Mouse (Mus musculus): ENCODE measurements around the gene Fam216b. TPM values are rescaled to one million over a fixed set of nuclear protein-coding genes. Genes with fewer than 3 reads are reported as not detected.

The Fam216b gene
- not detected in 2 replicates for polyA plus RNA-seq (2011; ENCODE audit: insufficient read length, low read depth, missing spikeins)

GRCm38 (mm10) chr14:78088907-78089306 lies at the start of gene Fam216b:
Fam216b (minus strand) TSS chr14:78089007.
- Histone ChIP-seq H3K4me1 (ENCODE audit: control insufficient read depth, insufficient read depth, low read length) (no peaks in the 10 kb centered on the region), H3K27ac (ENCODE audit: insufficient read depth, low read length) (no peak within 1 kb of the TSS), H3K4me3 (ENCODE audit: insufficient read depth, low read length) (no peak within 1 kb of the TSS)
- TF ChIP-seq POLR2A (IDR thresholded peaks at IDR 0.05; ENCODE audit: low read depth, low read length), result no peak
- no peak for TF ChIP-seq CTCF (IDR thresholded peaks at IDR 0.05; ENCODE audit: borderline replicate concordance, insufficient read depth, low read length)

- Histone ChIP-seq H3K4me1 (ENCODE audit: control insufficient read depth, insufficient read depth, low read length) (no peaks in the 10 kb centered on the region), H3K27ac (ENCODE audit: insufficient read depth, low read length) (no peak overlapping the region), H3K4me3 (ENCODE audit: insufficient read depth, low read length) (no peak overlapping the region)
- TF ChIP-seq CTCF (IDR thresholded peaks at IDR 0.05; ENCODE audit: borderline replicate concordance, insufficient read depth, low read length), result no peak
- TF ChIP-seq POLR2A (IDR thresholded peaks at IDR 0.05; ENCODE audit: low read depth, low read length), result no peak
Measured at GRCm38 (mm10) chr14:78132368-78133052, 43.7 kb upstream of the Fam216b start.

- H3K4me1 ChIP-seq (ENCODE audit: control insufficient read depth, insufficient read depth, low read length), result no peaks in the 10 kb centered on the region
- H3K4me3 ChIP-seq (ENCODE audit: insufficient read depth, low read length), result no peak overlapping the region
- no peak for TF ChIP-seq POLR2A (IDR thresholded peaks at IDR 0.05; ENCODE audit: low read depth, low read length)
- no peak for TF ChIP-seq CTCF (IDR thresholded peaks at IDR 0.05; ENCODE audit: borderline replicate concordance, insufficient read depth, low read length)
- no peak overlapping the region for H3K27ac ChIP-seq (ENCODE audit: insufficient read depth, low read length)
Measured at GRCm38 (mm10) chr14:78126670-78127069, 37.9 kb upstream of the Fam216b start.

- no peaks in the 10 kb centered on the region for H3K4me1 ChIP-seq (ENCODE audit: control insufficient read depth, insufficient read depth, low read length)
- no peak overlapping the region for H3K27ac ChIP-seq (ENCODE audit: insufficient read depth, low read length)
- TF ChIP-seq POLR2A (IDR thresholded peaks at IDR 0.05; ENCODE audit: low read depth, low read length), result no peak
- no peak for TF ChIP-seq CTCF (IDR thresholded peaks at IDR 0.05; ENCODE audit: borderline replicate concordance, insufficient read depth, low read length)
- H3K4me3 ChIP-seq (ENCODE audit: insufficient read depth, low read length), result no peak overlapping the region
Measured at GRCm38 (mm10) chr14:78120286-78120685, 31.5 kb upstream of the Fam216b start.

GRCm38 (mm10) chr14:78119449-78120200 lies 30.8 kb upstream of the Fam216b start:
- no peak overlapping the region for H3K4me3 ChIP-seq (ENCODE audit: insufficient read depth, low read length)
- H3K27ac ChIP-seq (ENCODE audit: insufficient read depth, low read length), result no peak overlapping the region
- no peaks in the 10 kb centered on the region for H3K4me1 ChIP-seq (ENCODE audit: control insufficient read depth, insufficient read depth, low read length)
- no peak for TF ChIP-seq CTCF (IDR thresholded peaks at IDR 0.05; ENCODE audit: borderline replicate concordance, insufficient read depth, low read length)
- TF ChIP-seq POLR2A (IDR thresholded peaks at IDR 0.05; ENCODE audit: low read depth, low read length), result no peak

- Histone ChIP-seq H3K4me1 (ENCODE audit: control insufficient read depth, insufficient read depth, low read length) (no peaks in the 10 kb centered on the region), H3K4me3 (ENCODE audit: insufficient read depth, low read length) (no peak overlapping the region), H3K27ac (ENCODE audit: insufficient read depth, low read length) (no peak overlapping the region)
- TF ChIP-seq POLR2A (IDR thresholded peaks at IDR 0.05; ENCODE audit: low read depth, low read length) (no peak), CTCF (IDR thresholded peaks at IDR 0.05; ENCODE audit: borderline replicate concordance, insufficient read depth, low read length) (no peak)
Measured at GRCm38 (mm10) chr14:78117671-78118070, 28.9 kb upstream of the Fam216b start.

GRCm38 (mm10) chr14:78117268-78117667 lies 28.5 kb upstream of the Fam216b start:
- no peak overlapping the region for H3K27ac ChIP-seq (ENCODE audit: insufficient read depth, low read length)
- no peak overlapping the region for H3K4me3 ChIP-seq (ENCODE audit: insufficient read depth, low read length)
- TF ChIP-seq POLR2A (IDR thresholded peaks at IDR 0.05; ENCODE audit: low read depth, low read length) (no peak), CTCF (IDR thresholded peaks at IDR 0.05; ENCODE audit: borderline replicate concordance, insufficient read depth, low read length) (no peak)
- no peaks in the 10 kb centered on the region for H3K4me1 ChIP-seq (ENCODE audit: control insufficient read depth, insufficient read depth, low read length)

GRCm38 (mm10) chr14:78112466-78112865 lies 23.7 kb upstream of the Fam216b start:
- TF ChIP-seq CTCF (IDR thresholded peaks at IDR 0.05; ENCODE audit: borderline replicate concordance, insufficient read depth, low read length) (no peak), POLR2A (IDR thresholded peaks at IDR 0.05; ENCODE audit: low read depth, low read length) (no peak)
- peaks cover 3% of the 10 kb centered on the region; the same call in 1 of the 2 replicates for H3K4me1 ChIP-seq (ENCODE audit: control insufficient read depth, insufficient read depth, low read length)
- H3K27ac ChIP-seq (ENCODE audit: insufficient read depth, low read length), result no peak overlapping the region

GRCm38 (mm10) chr14:78110871-78111270 lies 22.1 kb upstream of the Fam216b start:
- Histone ChIP-seq H3K4me3 (ENCODE audit: insufficient read depth, low read length) (no peak overlapping the region), H3K27ac (ENCODE audit: insufficient read depth, low read length) (no peak overlapping the region), H3K4me1 (ENCODE audit: control insufficient read depth, insufficient read depth, low read length) (peaks cover 3% of the 10 kb centered on the region)
- TF ChIP-seq POLR2A (IDR thresholded peaks at IDR 0.05; ENCODE audit: low read depth, low read length) (no peak), CTCF (IDR thresholded peaks at IDR 0.05; ENCODE audit: borderline replicate concordance, insufficient read depth, low read length) (no peak)

More at GRCm38 (mm10) chr14:78112466-78112865, 23.7 kb upstream of the Fam216b start:
- H3K4me3 ChIP-seq (ENCODE audit: insufficient read depth, low read length), result no peak overlapping the region

- TF ChIP-seq POLR2A (IDR thresholded peaks at IDR 0.05; ENCODE audit: low read depth, low read length), result no peak
- no peak for TF ChIP-seq CTCF (IDR thresholded peaks at IDR 0.05; ENCODE audit: borderline replicate concordance, insufficient read depth, low read length)
Measured at GRCm38 (mm10) chr14:78109419-78109818, 20.6 kb upstream of the Fam216b start.

More at GRCm38 (mm10) chr14:78109419-78109818, 20.6 kb upstream of the Fam216b start:
- Histone ChIP-seq H3K4me1 (ENCODE audit: control insufficient read depth, insufficient read depth, low read length) (peaks cover 3% of the 10 kb centered on the region), H3K27ac (ENCODE audit: insufficient read depth, low read length) (no peak overlapping the region), H3K4me3 (ENCODE audit: insufficient read depth, low read length) (no peak overlapping the region)

All from embryonic fibroblast, embryonic 13.5 days (primary cell).